Mouse (Mus musculus) layer of hippocampus, adult 8-10 months (tissue): ENCODE measurements around the gene 1700017B05Rik. TPM values are rescaled to one million over a fixed set of nuclear protein-coding genes. Genes with fewer than 3 reads are reported as not detected.

Source experiments
- DNase-seq, 2 experiments: peaks; one replicate each; pipeline ENCODE4 v3.0.0; 2022; ENCODE audit warnings: low spot score in 2 of 2
- total RNA-seq, 4 experiments: library from RNA; stranded (reverse); gene quantifications; 2 replicates each; pipeline ENCODE4 v1.2.4; 2022

Gene 1700017B05Rik
- total RNA-seq, 4 experiments from 2014 or later, result 25.0 to 43.8 (median 34.1) TPM

DNA sequence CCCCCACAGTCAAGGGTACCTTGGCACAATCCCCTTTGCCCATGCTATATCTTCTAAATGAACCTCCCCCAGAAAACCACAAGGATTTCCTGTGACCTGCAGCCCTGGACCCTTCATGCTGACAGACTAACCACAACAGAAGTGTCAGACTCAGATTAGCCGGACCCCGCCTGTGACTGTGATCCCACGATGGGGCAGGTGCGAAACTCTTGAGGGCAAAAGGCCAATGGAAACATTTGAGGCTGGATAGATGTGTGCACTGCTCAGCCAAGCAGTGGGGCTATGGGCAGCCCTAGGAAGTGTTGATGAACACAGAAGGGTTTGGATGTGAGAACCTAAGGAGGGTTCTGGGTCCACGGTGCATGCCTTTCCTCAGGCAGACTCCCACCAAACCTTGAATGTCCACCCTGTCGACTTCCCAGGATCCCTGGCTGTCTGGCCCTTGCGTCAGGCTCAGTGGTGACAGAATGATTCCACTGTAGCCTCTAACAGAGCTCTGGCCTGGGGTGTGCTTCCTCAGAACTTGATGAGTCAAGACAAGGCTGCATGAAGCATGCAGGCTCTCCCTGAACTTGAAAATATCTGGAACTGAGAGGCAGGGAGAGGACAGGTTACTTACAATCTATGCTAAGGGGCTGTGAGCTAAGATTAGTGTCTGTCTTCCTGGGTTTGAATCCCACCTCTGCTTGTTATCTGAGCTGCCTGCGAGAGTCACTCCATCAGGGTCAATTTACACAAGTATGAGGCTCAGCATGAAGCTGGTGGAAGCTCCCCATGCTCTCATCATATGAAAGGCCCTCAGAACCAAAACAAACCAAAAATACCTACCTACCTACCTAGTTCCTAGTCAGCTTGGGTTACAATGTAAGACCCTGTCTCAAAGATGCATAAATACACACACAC is 10.7 kb upstream of the 1700017B05Rik start:
- no peak for DNase-seq

DNA sequence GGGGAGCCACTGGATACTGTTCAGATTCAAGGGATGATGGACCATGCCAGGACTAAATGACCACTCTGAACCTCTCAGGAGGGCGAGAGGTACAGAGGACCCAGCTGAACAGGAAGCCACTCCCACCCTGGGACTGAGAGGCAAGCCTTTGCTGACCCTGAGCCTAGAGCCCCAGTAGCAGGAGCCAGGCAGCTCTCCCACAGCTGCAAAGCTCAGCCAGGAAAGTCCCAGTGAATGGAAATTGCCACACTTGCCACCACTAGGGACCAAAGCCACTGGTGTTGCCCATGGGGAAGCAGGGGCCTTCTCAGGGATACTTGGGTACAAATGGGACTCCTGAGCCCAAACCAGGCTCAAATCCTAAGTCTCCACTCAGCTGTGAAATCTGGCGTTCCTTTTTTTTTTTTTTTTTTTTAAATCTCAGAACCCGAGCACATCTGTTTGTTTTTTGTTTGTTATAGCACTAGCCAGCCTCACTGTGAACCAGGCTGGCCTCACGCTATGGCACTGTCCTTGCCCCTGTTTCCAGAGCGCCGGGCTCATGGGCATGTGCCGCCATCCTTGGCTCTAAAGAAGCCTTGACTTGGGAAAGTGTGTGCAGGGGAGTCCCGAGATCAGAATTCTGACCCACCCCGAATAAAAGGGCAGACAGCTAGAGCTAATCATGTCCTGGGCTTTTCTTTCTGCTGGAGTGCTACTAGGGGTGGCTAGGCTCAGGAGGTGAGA is 9.6 kb upstream of the 1700017B05Rik start:
- no peak for DNase-seq

DNA sequence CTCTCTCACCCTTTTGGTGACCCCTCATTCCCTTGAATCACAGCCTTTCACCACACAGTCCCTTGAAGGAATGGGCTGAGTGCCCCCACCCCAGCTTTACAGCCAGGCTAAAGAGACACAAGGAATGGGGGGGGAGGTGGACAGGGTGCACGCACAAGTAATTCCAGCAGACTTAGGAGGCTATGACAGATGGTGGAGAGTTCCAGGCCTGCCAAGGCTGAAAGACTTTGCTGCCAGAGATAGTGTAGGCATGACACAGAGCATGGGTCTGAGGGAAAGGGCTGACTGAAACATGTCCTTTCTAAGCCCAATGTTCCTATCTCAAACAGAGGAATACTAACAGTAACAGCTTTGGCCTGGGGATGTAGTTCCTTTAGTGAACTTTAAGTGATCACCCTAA is 8.7 kb upstream of the 1700017B05Rik start:
- DNase-seq, result no peak

DNA sequence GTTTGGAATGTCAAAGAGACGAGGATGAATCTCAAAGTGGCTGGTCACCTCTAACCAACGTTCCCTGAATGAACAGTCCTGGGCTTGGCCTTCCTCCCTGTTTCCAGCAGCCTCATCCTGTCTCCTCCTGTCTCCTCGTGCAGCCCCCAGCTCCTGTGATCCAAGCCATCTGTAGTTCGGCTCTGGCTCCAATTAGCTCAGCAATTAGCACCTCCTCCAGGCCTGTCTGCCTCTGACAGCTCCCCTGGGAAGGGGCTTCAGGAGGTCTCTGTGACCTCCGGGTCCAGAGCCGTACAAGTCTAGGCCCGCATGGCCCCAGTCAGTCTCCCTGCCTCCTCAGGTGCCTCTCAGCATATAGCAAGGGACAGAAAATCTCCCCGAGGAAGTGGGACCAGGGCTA is 8.0 kb upstream of the 1700017B05Rik start:
- DNase-seq, result peak in 1 of 2 experiments; percentile 53

DNA sequence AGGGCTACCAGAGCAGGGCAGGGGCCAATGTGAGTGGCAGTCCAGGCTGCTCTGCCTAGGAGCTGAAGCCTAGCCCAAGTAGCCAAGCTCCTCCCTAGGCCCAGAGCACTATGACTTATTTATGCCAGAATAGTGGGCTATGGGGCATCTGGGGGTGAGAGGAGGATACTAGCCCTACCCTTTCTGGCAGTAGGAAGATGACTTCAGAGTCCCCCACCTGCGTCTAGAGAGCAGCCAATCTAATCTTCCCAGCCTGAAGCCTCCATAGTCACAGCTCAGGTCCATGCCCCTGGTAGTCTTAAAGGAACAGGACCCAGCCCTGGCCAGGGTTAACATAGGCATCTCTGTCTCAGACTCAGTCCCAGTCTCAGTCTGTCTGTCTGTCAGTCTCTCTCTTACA is 7.0 kb upstream of the 1700017B05Rik start:
- no peak for DNase-seq

DNA sequence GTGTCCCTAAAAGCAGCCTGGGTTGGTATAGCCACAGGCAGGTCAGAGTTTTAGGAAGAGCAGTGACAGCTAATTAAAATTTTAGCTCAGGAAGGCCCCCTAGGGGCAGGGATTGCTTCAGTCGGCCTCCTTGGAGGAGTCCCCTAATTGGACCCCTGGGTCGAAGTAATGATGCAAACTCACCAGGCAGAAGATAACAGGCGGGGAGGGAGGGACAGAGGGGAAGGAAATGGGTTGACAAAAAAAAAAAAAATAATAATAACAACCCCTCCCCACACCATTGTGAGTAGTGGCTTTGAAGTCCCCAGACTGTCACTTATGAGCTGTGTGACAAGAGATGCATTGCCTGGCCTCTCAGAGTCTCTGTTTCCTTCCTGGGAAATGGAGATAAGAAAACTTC is 6.2 kb upstream of the 1700017B05Rik start:
- DNase-seq, result no peak

DNA sequence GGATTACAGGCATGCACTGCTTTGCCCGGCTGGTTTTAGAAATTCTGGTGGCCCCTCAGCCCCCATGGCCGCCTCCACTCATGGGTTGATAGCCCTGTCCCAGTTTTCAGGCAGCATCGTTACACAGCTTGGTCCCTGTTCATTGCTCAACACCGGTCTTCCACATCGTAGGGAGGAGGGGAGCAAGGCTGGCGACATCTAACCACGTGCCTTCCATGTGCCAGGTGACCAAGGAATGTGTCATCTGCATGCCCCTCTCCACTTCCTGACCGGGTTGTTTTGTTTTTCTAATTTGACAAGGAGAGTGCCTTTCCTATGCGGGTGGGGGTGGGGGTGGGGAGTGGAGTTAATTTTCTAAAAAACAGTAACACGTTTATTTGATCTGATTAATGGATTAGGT is 5.7 kb upstream of the 1700017B05Rik start:
- no peak for DNase-seq

DNA sequence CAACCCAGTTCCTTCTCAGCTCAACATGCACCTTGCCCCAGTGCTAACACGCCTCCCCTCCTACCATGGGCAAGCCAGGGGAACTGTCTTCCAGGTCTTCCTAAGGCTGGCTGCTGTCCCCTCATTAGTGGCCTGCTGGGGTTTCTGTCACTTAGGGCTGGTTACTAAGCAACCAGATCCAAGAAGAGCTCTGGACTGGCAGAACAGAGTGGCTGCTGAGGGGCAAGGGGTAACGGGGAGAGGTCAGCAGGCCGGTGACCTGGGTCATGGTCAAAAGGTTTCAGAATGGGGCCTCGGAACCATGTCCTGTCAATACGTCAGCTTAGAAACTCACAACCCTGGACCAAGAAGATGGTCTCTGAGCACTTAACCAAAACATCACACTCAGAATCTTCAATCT is 5.0 kb upstream of the 1700017B05Rik start:
- DNase-seq, result no peak

DNA sequence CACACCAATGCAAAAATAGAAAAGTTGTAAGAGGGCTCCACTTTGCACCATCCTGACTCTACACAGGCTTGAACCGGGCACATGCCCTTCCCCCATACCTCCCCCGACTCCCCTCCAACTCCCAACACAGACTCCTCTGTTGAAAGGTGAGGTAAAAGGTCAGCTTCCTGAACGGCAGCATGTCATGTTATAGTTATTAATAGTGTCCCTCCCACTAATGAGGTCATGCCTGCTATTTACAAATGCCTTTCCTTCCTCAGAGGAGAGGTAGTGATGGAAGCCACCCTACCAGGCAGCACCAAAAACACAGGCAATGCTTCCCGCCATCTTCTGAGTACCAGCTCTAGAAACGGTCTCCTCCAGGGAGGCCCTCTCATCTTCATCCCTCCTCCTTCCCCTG is 2.7 kb upstream of the 1700017B05Rik start:
- DNase-seq, result no peak

DNA sequence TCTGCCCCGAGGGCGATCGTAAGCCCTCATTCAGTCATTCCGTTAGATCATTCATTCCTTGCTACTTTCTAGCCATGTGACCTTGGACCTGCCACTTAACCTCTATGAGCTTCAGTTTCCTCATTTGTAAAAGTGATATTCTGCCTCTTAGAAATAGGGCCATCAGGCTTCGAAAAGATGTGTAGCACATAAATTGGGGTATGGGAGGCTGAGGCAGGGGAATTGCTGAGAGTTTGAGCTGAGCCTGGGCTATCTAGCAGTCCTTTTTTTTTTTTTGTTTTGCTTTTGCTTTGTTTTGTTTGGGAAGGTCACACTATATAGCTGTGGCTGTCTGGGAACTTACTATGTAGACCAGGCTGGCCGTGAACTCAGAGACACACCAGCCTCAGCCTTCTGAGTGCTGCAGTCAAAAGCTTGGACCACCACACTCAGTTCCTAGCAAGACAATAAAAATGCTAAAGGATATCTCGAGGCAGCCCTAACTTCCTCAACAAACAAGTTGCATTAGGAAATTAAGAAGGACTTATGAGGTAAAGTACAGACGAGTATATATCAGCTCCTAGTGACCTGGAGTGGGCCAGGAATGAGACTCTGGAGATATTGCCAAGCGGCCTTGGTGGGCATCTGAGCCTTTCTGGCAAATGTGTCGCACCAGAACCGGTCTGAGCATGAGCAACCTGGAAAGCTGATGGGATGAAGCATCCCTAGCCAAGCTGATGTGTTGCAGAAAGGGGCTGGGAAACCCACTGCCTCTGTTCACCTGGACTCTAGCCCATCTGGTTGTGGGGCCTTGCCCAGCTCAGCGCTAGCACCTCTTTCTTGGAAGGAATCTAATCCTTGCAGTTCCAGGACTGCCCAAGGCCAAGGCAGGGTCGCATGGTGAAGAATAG is 628 bp upstream of the 1700017B05Rik start:
- no peak for DNase-seq

DNA sequence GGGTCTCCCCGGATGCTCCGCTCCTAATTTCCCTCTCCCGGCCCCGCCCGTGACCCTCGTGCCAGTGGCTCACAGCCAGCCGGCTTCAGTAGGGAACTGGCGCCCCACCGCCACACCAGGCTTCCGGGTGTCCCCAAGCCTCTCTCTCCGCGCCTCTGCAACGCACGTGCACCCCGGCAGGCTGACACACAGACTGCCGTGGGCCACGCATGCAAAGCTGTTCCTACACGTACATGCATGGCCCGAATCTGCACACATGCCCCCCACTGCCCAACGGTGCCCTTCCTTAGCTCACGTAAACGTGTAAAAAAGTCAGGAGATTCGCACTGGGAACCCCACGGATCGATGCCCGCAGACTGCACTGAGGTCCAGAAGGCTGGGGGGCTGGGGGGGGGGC is 898 bp downstream of the 1700017B05Rik start:
- peak in 1 of 2 experiments; percentile 39 for DNase-seq

DNA sequence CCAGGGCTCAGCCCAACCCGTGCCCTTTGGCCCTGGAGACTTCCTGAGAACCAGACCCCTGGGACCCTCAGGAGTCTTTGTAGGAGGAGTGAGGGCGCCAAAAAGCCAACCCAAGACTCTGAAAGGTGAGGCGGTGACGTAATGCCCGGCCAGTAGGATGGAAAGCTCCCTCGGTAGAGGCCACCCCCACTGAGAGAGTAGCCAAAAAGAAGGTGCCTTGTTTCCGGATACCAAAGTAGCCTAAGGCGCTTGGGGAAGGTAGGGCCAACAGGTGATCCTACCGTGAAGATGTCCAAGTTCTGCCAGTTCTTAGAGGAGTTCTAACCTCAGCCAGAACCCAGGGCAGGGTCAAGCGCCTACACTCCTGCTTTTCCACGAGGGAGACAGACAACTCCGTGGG is 1.5 kb downstream of the 1700017B05Rik start:
- no peak for DNase-seq

DNA sequence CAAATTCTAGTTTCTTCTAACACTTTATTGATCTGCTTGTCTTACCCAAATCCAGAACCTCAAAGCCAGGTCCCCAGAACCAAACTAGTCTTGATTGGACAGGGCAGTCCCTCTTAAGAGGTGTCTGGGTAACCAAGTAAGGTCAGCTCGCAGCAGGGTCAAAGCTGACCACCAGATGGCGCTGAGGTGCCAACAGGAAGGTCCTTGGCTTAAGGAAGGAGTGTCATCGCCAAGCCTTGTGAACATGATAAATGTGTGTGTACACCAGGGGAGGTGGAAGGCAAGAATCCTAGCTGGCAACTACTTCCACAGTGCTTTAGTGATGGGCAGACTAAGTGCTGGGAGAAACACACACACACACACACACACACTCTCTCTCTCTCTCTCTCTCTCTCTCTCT is 2.7 kb downstream of the 1700017B05Rik start:
- DNase-seq, result peak; percentile 81 to 92

DNA sequence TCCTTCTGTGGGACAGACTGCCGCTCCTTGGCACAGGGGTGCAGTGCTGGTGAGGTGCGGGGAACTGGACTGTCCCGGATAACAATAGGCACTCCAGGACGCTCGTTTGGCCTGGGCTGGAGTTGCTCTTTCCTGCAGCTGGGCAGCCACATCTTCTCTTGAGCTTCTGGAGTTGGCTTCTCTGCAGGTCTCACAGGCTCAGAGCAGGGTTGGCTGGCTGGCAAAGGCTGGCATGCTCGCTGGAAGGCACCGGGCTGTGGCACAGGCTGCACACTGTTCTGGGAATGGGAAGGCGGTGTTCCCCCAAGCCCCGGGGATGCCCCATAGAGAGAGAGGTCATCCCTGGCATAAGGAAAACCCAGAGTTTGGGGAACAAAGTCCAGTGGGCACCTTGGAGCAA is 4.8 kb downstream of the 1700017B05Rik start:
- no peak for DNase-seq

DNA sequence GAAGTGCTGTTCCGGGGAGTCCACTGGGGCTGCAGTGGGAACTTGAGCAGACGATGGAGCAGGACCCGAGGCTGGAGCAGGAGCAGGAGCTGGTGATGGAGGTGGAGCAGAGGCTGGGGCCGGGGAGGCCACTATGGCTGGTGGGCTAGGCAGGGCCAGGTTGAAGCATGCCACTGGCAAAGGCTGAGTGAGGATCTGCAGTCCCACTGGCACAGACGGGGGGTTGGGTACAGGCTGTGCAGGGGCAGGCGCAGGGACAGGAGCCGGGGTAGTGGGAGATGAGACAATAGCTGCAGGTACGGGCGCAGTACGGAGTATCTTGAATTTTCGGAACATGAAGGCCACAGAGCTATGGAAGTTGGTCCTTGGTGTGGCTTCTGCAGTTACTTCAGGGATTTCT is 5.6 kb downstream of the 1700017B05Rik start:
- DNase-seq, result no peak

DNA sequence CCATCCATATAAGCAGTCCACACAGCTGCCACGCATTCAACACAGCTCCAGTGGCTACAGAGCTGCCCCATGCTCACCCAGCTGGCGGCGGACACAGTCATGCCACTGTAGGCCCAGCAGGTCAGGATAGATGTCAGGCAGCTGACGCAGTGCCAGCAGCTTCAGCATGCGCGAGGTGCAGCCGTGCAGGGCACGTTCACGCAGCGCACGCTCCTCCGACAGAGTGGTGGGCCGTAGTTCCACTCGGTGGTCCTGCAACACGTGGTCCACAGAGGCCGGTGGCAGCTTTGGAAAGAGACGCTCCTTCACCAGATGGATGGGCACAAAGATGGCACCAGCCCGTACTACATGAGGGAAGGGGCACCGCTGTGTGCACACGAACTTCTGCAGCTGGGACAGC is 6.1 kb downstream of the 1700017B05Rik start:
- no peak for DNase-seq

DNA sequence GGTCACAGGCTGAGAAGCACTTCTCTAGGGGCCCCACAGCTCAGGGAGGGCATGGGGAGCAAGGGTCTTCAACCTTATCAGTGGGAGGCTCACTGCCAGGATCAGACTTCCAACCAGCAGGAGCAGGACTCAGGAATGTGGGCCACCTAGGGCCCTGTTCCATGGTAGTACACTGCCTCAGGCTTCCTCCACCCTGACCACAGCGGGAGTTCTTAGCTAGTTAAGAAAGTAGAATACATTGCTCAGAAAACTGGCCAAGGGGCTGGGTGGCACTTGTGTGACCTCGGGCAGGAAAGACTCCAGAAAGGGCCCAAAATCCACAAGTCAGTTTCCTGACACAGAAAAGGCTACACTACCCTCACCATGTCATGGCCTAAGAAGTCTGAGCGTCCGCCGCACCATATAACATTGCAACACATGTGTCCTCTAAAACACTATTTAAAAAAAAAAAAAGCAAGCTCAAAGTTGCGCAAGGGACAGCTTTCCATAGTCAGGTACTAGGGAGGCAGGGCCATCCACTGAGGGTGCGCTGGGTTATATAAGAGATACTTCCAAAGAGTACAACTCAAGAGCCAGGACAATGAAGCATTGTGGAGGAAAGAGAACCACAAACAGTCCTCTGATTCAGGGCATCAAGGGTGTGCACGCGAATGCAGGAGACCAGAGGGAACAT is 7.5 kb downstream of the 1700017B05Rik start:
- DNase-seq, result no peak

DNA sequence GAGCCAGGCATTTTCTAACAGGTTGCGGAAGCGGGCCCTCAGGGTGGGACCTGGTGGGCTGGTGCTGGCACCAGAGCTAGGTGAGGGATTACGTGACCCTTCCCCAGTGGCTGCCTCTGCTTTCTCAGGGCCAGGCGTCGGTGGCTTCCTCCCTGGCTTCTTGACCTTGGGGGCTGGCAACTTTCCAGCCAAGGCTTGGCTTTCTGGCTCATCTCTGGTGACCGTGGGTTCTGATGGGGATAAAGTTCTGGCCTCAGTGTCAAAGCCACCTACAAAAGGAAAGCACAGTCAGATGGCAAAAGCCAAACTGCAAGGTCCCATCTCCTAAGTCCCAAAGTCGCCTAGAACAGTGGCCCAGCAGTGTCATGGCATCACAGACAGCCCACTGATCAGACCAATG is 8.4 kb downstream of the 1700017B05Rik start:
- no peak for DNase-seq

DNA sequence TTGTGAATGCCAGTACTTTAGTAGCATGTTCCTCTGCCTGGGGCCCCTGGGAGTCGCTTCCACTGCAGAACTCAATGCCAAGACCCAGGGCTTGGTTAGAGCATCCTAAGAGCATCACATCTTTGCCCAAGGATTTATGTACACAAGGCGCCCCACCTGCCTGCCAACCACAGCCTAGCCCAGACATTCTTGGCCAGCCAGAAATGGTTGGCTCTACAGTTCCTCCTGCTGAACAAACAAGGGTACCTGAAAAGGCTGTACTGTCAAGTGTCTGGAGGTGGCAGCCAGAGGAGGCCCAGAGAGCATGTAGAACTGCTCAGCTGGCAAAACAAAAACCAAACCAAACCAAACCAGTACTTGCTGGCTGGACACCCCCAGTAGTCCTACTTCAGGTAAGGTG is 11.3 kb downstream of the 1700017B05Rik start:
- DNase-seq, result no peak

DNA sequence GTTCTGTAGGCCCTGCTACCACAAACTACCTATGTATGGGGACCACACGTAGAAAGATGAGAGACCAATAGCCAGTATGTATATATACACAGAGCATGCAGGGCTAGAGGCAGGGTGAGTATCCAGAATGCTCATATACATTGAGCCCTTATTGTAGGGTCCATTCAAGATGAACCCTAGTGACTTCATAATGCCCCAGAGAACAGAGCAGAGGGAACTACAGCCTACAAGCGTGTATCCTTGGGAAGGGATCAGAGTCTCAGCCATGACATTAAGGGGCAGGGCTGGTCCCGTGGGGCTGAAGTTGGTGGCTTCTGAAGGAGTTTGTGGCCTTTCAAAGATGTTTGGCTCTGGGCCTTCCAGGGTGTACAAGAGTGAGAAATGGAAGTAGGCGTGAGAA is 12.4 kb downstream of the 1700017B05Rik start:
- DNase-seq, result no peak
